Mouse (Mus musculus) embryo, embryonic 11 days (tissue): ENCODE results near the gene Abhd15.
"Not testable (repeated sequence)": the region's sequence is repeated elsewhere in the genome, so short reads cannot be mapped to it uniquely, and the experiment has no call there.

Source experiments
- DNase-seq: peaks from one replicate; pipeline ENCODE4 v3.0.0-alpha.2; 2015

Gene Abhd15

DNA sequence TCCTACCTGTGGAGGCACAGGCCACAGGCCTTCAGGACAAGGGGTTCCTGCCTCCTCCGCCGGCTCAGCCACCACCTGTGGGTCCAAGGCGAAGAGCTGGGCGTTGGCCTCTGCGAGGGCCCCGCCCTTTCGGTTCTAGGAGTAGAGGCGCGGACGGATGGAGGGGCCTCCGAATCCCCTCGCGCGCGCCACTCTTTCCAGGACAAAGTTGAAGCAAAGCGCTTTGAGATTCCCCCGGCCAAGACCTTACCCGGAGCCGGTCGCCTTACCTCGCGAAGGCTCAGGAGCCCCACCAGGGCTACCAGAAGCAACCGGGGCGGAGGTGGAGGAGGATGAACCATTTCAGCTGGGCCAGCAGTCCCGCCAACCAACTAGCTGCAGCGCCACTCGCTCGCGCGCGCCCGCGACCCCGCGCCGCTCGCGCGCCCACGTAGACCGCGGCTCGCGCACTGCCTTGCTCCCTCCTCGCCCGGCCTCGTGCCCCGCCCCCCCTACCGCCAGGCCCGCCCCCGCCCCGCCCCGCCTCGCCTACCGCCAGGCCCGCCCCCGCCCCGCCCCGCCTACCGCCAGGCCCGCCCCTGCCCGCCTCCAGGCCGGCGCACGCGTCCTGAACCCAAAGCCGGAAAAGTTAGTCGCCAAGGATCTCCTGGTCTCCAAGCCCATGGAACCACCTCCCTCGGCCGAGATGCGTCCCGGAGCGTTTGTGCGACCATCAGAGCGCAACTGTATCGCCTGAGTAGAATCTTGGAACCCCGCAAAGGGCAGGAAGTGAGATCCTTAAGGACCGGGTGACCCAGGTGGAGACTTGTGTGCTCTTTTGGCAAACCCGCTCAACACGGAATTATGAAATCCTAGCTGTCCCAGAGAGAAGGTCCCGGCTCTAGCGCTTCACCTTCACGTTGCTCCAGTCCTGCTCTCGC, 1.8 kb upstream of the Abhd15 start:
- DNase-seq: peak; percentile 94

- peak; percentile 60 for DNase-seq
Observed at GRCm38 (mm10) chr11:77513811-77514170, 1.1 kb upstream of the Abhd15 start.

DNA sequence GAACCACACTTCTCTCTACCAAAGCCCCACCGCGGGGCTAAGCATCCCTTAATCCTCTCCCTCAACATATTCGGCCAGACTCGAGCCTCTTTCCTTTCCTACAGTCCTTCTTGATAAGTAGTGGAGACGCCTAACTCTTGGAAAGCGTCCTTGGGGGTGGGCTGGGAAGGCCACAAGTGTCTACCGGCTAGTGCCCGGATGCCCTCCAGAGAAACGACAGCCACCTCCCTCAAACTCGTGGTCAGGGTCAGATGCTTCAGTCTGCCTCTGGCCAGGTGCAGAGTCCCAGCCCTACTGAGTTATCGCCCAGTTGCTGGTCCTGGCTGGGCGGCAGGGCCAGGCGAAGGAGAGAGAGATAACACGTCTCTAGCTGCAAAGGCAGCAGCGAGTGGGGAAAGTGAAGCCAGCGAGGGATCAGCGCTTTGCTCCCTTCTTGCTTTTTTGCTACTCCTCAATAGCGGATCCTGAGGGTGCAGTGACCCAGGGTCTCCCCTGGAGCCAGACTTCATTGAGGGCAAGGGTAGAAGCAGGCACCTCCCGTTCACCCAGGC, 565 bp upstream of the Abhd15 start:
- DNase-seq: no peak

DNA sequence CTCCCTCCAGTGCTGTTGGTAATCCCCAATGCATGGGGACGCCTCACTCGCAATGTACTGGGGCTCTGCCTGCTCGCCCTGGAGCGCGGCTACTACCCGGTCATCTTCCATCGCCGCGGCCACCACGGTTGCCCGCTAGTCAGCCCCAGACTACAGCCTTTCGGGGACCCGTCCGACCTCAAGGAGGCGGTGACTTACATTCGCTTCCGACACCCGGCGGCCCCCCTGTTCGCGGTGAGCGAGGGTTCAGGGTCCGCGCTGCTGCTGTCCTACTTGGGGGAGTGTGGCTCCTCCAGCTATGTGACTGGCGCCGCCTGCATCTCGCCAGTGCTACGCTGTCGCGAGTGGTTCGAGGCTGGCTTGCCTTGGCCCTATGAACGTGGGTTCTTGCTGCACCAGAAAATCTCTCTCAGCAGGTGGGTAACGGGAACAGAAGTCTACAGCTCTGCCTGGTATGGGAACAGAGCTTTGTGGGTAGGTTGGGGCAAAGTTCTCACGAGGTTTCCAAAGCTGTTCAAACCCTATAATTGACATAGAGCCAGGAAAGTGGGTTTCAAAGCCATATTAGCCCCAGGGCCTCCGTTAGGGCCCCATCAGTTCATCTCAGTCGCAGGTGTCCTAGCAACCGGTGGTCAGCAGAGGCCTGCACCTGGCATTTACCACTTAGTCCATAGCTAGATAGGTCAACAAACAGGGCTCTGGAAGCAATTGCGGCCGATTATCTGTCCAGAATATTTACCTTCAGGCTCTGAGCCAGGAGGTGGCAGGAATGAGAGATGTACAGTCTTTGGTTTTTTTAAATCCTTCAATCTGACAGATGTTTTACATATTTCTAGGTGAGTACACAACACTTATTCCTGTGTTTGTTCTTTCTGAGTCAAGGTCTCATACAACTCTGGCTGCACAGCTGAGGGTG, 974 bp downstream of the Abhd15 start, which contains the start of gene Trp53i13:
TSS of gene Trp53i13 (minus strand) at position 344 of the 916 bp plus-strand sequence.
- DNase-seq: no peak

DNA sequence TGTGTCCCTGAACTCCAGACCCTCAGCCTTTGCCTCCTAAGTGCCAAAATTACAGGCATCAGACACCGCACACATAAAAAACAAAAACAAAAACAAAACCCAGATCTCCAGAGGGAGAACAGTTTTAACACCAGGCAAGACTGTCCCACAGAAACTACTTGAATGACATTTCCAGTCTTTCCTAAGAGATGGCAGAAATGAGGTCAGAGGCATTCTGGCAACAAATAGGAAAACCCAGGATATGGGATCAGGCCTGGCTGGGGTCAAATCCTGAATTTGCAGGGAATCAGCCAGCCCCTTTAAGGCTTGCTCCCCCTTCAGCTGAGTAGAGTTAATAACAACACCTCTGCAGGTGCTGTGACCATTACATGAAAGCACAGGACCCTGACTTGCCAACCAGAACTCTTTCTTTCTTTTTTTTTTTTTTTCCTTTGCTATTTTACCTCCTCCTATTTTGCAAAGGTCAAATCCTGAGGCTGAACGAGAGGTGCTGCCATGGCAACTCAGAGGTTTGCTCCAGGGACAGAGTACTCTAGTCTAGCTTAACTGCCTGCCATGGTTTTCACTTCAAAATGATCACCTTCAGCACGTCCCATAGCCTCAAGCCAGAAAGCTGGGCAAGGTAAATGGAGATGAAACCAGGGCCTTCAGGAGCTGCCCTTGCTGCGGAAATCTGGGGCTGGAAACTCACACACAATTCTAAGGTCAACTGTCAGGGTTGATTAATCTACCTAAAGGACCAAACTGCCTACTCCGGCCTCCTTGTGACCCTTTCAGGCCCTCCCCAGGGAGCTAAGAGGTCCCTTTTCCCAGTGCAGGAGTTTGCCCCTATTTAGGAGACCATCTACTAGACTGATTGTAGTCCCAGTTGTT, 1.9 kb downstream of the Abhd15 start:
- no peak for DNase-seq

GRCm38 (mm10) chr11:77518051-77518798, 3.3 kb downstream of the Abhd15 start:
- DNase-seq: no peak

DNA sequence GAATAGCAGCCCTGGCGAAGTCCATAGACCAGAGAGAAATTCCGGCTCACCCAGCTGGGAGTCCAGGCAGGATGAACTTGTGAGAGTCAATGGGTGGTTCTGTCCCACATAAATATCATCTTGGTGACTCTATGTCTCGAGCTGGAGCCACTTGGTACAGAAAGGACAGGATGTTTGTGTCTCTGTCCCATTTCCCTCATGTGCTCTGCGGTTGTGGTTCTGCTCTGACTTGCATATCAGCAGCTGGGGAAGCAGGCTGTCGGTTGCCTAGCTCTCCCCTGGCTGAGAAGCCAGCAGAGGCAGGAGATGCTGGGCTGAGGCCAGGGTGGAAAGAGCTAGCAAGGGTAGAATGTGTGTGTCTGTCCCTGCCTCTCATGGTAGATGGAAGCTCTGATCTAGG, 4.1 kb downstream of the Abhd15 start, which contains the start of gene Gm10392:
TSS of gene Gm10392 (minus strand) at position 156 of the 400 bp plus-strand sequence.
- no peak for DNase-seq

- peak; percentile 51 for DNase-seq
Observed at GRCm38 (mm10) chr11:77520601-77521529, 5.9 kb downstream of the Abhd15 start.

GRCm38 (mm10) chr11:77525804-77526486, 11.0 kb downstream of the Abhd15 start:
- no peak for DNase-seq

DNA sequence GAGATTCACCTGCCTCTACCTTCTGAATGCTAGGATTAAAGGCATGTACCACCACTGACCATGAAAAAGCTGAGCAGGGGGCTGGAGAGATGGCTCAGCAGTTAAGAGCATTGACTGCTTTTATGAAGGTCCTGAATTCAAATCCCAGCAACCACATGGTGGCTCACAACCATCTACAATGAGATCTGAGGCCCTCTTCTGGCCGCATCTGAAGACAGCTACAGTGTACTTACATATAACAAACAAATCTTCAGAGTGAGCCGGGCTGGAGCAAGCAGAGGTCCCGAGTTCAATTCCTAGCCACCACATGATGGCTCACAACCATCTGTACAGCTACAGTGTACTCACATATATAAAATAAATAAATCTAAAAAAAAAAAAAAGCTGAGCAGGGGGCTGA, 13.5 kb downstream of the Abhd15 start:
- not testable (repeated sequence) for DNase-seq

- DNase-seq: no peak
Observed at GRCm38 (mm10) chr11:77529644-77530043, 14.7 kb downstream of the Abhd15 start.

DNA sequence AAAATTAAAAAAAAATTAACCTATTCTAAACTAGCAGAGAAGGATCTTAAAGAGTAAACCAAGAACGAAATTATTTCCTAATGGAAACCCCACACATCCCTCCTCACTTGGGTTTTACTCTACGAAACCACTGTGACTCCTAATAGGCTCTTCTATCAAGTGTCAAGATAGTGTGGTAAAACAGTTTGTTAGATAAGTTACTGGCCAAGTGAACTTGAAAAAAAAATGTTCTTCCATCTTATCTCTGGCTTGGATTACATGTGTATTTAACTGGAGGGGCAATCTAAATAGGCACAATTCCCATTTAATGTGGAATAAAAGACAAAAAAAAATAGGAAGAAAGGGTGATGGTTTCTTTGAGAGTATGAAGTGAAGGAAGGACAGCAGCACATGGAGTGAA, 15.9 kb downstream of the Abhd15 start:
- no peak for DNase-seq

- DNase-seq: no peak
Observed at GRCm38 (mm10) chr11:77532202-77532846, 17.4 kb downstream of the Abhd15 start.

GRCm38 (mm10) chr11:77545261-77545660, 30.3 kb downstream of the Abhd15 start:
- no peak for DNase-seq

- DNase-seq: no peak
Observed at GRCm38 (mm10) chr11:77585201-77585600, 70.3 kb downstream of the Abhd15 start.
